Mouse (Mus musculus) intestine, embryonic 16.5 days (tissue): ENCODE measurements around the gene Pcp4l1. TPM values are rescaled to one million over a fixed set of nuclear protein-coding genes. Genes with fewer than 3 reads are reported as not detected.

Experiments
- ATAC-seq: fragments of 200-750 bp; cut with Nextera tagmentation; 2 replicates; pipeline ENCODE4 v1.8.0; 2017; ENCODE audit warnings: moderate TSS enrichment, moderate library complexity
- H3K27ac ChIP-seq: fragments of 300-500 bp; sonication (generic); 2 replicates; pipeline ENCODE4 v1.5.1; 2014; ENCODE audit warnings: mild to moderate bottlenecking, low read length
- H3K27me3 ChIP-seq: fragments of 300-500 bp; sonication (generic); replicated peaks from 2 replicates; pipeline ENCODE4 v1.6.1; 2014; ENCODE audit warnings: low read length, control low read depth, mixed read lengths; ENCODE audit not compliant: control insufficient read depth, insufficient read depth
- H3K36me3 ChIP-seq: fragments of 300-500 bp; sonication (generic); 2 replicates; pipeline ENCODE4 v1.6.1; 2014; ENCODE audit warnings: low read length, control low read depth; ENCODE audit not compliant: control insufficient read depth, insufficient read depth
- H3K4me1 ChIP-seq: fragments of 300-500 bp; sonication (generic); 2 replicates; pipeline ENCODE4 v1.6.1; 2014; ENCODE audit warnings: low read length, control low read depth, mixed read lengths; ENCODE audit not compliant: control insufficient read depth, insufficient read depth
- H3K4me2 ChIP-seq: fragments of 300-500 bp; sonication (generic); 2 replicates; pipeline ENCODE4 v1.6.1; 2014; ENCODE audit warnings: low read depth, low read length, control low read depth
- H3K4me3 ChIP-seq: fragments of 300-500 bp; sonication (generic); 2 replicates; pipeline ENCODE4 v1.5.1; 2014; ENCODE audit warnings: mild to moderate bottlenecking, low read length
- H3K9ac ChIP-seq: fragments of 300-500 bp; sonication (generic); 2 replicates; pipeline ENCODE4 v1.6.1; 2014; ENCODE audit warnings: low read depth, low read length
- H3K9me3 ChIP-seq: fragments of 300-500 bp; sonication (generic); 2 replicates; pipeline ENCODE4 v1.6.1; 2016; ENCODE audit warnings: low read length, control low read depth; ENCODE audit not compliant: control insufficient read depth
- WGBS: fragments of 180-500 bp; shearing (Covaris S2); extraction: QIAGEN DNeasy Blood & Tissue Kit; methylation state at CpG from one replicate; pipeline ENCODE4 v1.1.7; 2014; 5-methylcytosine and 5-hydroxymethylcytosine counted together
- polyA plus RNA-seq: library from polyadenylated mRNA; unstranded; fragments of >200 nt; fragmentation: Nextera tagmentation; extraction: Ambion mirVana; gene quantifications from 2 replicates; pipeline ENCODE4 v1.2.1, GENCODE M21; 2015

Pcp4l1 gene
- polyA plus RNA-seq, 1 experiment from 2014 or later, result 19.4 TPM

DNA sequence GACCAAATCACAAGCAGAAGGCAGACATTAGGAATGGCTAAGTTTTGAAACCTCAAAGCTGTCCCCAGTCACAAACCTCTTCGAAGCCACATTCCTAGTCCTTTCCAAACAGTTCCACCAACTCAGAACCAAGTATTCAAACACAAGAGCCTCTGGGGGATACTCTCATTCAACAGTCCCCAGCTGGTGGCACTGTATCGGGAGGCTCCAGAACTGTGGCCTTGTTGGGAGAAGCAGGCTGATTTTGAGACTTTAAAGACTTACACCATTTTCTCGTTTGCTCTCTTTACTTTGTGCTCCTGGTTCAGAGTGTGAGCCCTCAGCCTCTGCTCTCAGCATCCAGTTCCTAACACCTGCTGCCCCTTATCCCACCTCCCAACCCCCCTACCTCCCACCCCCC is 13.0 kb downstream of the Pcp4l1 start:
- Histone ChIP-seq H3K9me3 (no peaks in the 10 kb centered on the region), H3K9ac (no peak overlapping the region), H3K36me3 (no peaks in the 10 kb centered on the region), H3K4me1 (0 out of 2 replicates have a peak, but pooled peaks cover 5% of the 10 kb centered on the region), H3K4me3 (no peak overlapping the region), H3K27ac (no peak overlapping the region), H3K27me3 (no peaks in the 10 kb centered on the region), H3K4me2 (no peak overlapping the region)
- no peak for ATAC-seq
- WGBS, result 86% methylated on average over 3 of the region's 3 CpGs

DNA sequence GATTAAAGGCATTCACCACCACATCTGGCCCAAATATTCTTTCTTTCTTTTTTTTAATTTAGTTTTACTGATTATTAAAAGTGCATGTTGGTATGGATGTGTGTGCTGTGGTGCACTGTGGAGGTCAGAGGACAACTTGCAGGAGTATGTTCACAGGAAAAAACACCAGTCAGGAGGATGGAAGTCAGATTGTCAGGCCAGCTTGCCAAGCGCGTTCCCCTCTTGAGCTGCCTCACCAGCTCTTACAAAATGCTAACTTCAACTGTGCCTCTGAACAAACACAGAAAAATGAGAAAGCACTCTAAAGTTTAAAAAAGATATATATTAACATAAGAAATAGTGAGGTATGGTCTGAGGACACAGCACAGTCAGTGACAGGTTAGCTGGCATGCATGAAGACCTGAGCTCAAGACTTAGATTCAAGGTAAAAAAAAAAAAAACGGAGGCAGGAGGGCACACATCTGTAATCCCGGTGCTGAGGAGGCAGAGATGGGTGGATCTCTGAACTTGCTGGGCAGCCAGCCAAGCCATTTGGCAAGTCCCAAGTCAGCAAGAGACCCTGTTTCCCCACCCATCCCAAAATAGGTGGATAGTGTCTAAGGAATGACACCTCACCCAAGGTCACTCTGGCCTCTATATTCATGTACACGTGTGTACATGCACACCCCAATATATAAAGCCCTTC is 16.4 kb downstream of the Pcp4l1 start:
- Histone ChIP-seq H3K27ac (no peak overlapping the region), H3K4me1 (0 out of 2 replicates have a peak, but pooled peaks cover 5% of the 10 kb centered on the region), H3K9ac (no peak overlapping the region), H3K27me3 (no peaks in the 10 kb centered on the region), H3K4me2 (no peak overlapping the region), H3K4me3 (no peak overlapping the region), H3K9me3 (no peaks in the 10 kb centered on the region), H3K36me3 (no peaks in the 10 kb centered on the region)
- WGBS, result 78% methylated on average over 5 of the region's 5 CpGs
- ATAC-seq, result no peak

- no peak overlapping the region for H3K27ac ChIP-seq
- no peaks in the 10 kb centered on the region for H3K36me3 ChIP-seq
- 96% methylated on average over 8 of the region's 8 CpGs for WGBS
- no peak overlapping the region for H3K9ac ChIP-seq
- no peak overlapping the region for H3K4me2 ChIP-seq
- no peak for ATAC-seq
- H3K4me1 ChIP-seq, result peaks cover 3% of the 10 kb centered on the region; the same call in 1 of the 2 replicates
- H3K4me3 ChIP-seq, result no peak overlapping the region
- H3K9me3 ChIP-seq, result no peaks in the 10 kb centered on the region
- no peaks in the 10 kb centered on the region for H3K27me3 ChIP-seq
These were observed 23.3 kb downstream of the Pcp4l1 start for GRCm38 (mm10) chr1:171172779-171173178.

DNA sequence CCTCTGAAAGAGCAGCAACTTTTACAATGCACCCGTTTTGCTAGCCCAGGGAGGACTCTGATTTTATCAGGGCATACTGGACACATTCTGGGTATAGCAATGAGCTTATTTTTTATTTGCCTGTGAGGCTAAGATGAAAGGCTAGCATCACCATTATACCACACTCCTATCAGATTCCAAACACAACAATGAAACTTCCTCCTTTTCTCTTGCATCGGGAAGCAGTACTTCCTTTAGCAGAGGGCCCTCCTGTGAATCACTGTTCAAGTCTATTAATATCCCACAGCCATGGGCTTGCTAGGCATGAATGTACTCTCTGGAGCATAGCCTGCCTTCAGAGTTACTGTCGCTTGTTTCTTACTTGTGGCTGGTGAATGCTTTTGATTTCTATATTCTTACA is 24.9 kb downstream of the Pcp4l1 start:
- H3K4me2 ChIP-seq, result no peak overlapping the region
- WGBS, result 49% methylated on average over 3 of the region's 3 CpGs
- no peak overlapping the region for H3K9ac ChIP-seq
- H3K27ac ChIP-seq, result peak overlapping the region; percentile 82
- no peaks in the 10 kb centered on the region for H3K27me3 ChIP-seq
- H3K36me3 ChIP-seq, result no peaks in the 10 kb centered on the region
- H3K4me3 ChIP-seq, result no peak overlapping the region
- H3K4me1 ChIP-seq, result peaks cover 3% of the 10 kb centered on the region; the same call in 1 of the 2 replicates
- no peaks in the 10 kb centered on the region for H3K9me3 ChIP-seq
- peak; percentile 45 for ATAC-seq

DNA sequence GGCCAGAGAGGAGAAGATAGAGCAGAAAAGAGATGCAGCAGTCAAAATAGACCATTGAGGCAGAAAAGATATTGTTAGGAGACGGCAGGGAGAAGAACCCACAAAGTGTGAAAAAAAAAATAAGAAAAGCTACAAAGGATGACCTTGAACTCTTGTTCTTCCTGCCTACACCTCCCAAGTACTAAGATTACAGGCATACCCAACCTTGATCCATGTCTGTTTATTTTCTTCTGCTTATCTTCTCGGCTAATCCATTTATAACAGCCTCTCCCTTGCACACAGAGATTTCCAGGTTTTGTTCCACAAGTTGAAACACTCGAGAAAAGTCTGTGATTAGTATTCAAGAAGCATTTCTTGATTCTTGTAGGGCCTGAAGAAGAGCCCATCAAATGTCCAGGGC is 26.2 kb downstream of the Pcp4l1 start:
- H3K4me2 ChIP-seq, result no peak overlapping the region
- no peaks in the 10 kb centered on the region for H3K36me3 ChIP-seq
- H3K27me3 ChIP-seq, result no peaks in the 10 kb centered on the region
- no peak overlapping the region for H3K4me3 ChIP-seq
- peaks cover 3% of the 10 kb centered on the region; the same call in 1 of the 2 replicates for H3K4me1 ChIP-seq
- no peak overlapping the region for H3K9ac ChIP-seq
- 28% methylated on average over 3 of the region's 3 CpGs for WGBS
- H3K27ac ChIP-seq, result peak overlapping the region; percentile 82
- no peaks in the 10 kb centered on the region for H3K9me3 ChIP-seq
- ATAC-seq, result peak; percentile 61

DNA sequence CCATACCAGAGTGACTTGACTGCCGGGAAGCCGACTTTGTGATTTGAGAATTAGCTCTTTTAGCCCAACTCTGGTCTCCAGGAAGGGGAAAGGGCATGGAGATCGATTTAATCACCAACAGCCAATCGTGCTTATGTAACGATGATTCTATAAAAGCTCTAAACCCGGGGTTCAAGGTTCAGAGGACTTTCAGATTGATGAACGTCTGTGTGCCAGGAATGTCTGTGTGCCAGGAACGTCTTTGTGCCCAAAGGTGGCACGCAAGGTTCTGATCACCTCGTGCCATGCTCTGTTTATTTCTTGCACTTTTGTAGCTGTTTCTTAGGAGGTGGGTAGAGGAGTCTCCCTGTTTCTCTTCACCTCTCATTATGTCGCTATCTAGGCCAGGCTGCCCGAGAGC is 27.2 kb downstream of the Pcp4l1 start:
- H3K9ac ChIP-seq, result no peak overlapping the region
- peaks cover 3% of the 10 kb centered on the region; the same call in 1 of the 2 replicates for H3K4me1 ChIP-seq
- H3K4me3 ChIP-seq, result no peak overlapping the region
- no peak overlapping the region for H3K27ac ChIP-seq
- H3K9me3 ChIP-seq, result no peaks in the 10 kb centered on the region
- H3K4me2 ChIP-seq, result no peak overlapping the region
- H3K36me3 ChIP-seq, result no peaks in the 10 kb centered on the region
- WGBS, result 87% methylated on average over 12 of the region's 12 CpGs
- no peaks in the 10 kb centered on the region for H3K27me3 ChIP-seq
- no peak for ATAC-seq

DNA sequence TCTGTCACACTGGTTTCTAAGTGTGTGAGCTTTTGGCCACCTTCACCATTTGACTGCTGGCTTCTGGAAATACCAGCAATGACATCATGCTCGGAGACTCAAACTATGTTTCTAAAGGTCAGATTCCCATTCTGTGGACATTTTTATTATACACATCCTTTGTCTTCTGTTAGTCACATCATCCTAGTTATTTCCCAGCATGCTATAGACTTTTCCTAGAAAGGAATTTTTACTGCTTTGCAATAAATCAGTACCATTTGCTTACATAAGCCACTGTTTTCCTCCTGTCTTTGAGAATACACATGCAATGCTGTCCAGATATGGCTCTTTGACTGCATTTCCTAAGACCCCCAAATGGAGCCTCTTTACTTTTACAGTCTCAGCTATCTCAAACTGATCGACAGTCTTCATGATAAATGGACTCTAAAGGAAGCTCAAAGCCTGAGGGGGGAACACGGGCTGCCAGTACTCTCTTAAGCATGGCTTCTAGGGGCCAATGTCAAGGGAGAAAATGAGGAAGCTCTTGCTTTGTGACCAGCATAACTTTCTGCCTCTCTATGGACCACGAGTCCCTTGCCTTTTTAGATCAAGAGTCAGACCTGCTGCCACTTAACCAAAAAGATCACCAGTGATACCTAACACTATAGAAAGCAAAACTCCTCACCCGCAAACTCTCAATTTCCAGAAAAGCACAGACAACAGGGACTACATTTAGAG is 30.3 kb downstream of the Pcp4l1 start:
- no peaks in the 10 kb centered on the region; the same call in 1 of the 2 replicates for H3K4me1 ChIP-seq
- no peaks in the 10 kb centered on the region for H3K27me3 ChIP-seq
- H3K36me3 ChIP-seq, result no peaks in the 10 kb centered on the region
- no peak overlapping the region for H3K27ac ChIP-seq
- H3K4me2 ChIP-seq, result no peak overlapping the region
- no peak overlapping the region for H3K4me3 ChIP-seq
- peak; percentile 41; the same call in 1 of the 2 replicates for ATAC-seq
- H3K9ac ChIP-seq, result no peak overlapping the region
- no peaks in the 10 kb centered on the region for H3K9me3 ChIP-seq
- WGBS, result 38% methylated on average over 5 of the region's 5 CpGs

- 47% methylated on average over 3 of the region's 3 CpGs for WGBS
- Histone ChIP-seq H3K9me3 (no peaks in the 10 kb centered on the region), H3K27me3 (no peaks in the 10 kb centered on the region), H3K36me3 (no peaks in the 10 kb centered on the region), H3K9ac (no peak overlapping the region), H3K4me1 (peaks cover 2% of the 10 kb centered on the region; the same call in 1 of the 2 replicates), H3K4me2 (no peak overlapping the region), H3K27ac (no peak overlapping the region), H3K4me3 (no peak overlapping the region)
- ATAC-seq, result no peak
These were observed 31.8 kb downstream of the Pcp4l1 start for GRCm38 (mm10) chr1:171164258-171164657.

DNA sequence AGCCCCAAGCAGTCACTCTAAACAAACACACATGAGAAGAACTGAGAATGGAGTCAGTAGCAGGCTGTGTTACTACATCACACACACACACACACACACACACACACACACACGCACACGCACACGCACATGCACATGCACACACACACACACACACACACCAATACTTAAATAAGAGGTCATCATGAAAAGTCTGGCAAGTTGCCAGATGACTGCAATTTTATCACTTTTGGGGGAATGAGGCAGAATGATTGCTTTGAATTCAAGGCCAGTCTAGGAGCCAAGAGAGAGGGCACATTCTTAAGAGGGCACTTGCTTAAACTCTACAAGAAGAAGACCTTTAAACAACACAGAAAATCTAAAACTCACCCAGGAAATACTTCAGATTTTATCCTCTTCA is 33.5 kb downstream of the Pcp4l1 start:
- no peaks in the 10 kb centered on the region for H3K27me3 ChIP-seq
- no peak for ATAC-seq
- 0 out of 2 replicates have a peak, but pooled peaks cover 2% of the 10 kb centered on the region for H3K4me1 ChIP-seq
- H3K9me3 ChIP-seq, result no peaks in the 10 kb centered on the region
- H3K36me3 ChIP-seq, result no peaks in the 10 kb centered on the region
- no peak overlapping the region for H3K4me3 ChIP-seq
- no peak overlapping the region for H3K27ac ChIP-seq
- H3K9ac ChIP-seq, result no peak overlapping the region
- no peak overlapping the region for H3K4me2 ChIP-seq
- WGBS, result 82% methylated on average over 3 of the region's 3 CpGs
